Mouse (Mus musculus): ENCODE measurements around the gene Msln.

GRCm38 (mm10) chr17:25785281-25785745 lies 31.1 kb upstream of the Msln start, which contains the start of gene Haghl:
- TF ChIP-seq CTCF (IDR thresholded peaks at IDR 0.05; ENCODE audit: low read depth, low read length) (no peak), POLR2A (IDR thresholded peaks at IDR 0.05; ENCODE audit: extremely low read depth, insufficient read depth, low read length) (no peak)

Data from liver, adult 2 months (tissue).